Mouse (Mus musculus) urinary bladder, adult 2 months (tissue): ENCODE results near the gene Stam2. TPM values are rescaled to one million over a fixed set of nuclear protein-coding genes. Genes with fewer than 3 reads are reported as not detected.

ENCODE experiments used
- DNase-seq: peaks from one replicate; pipeline ENCODE4 v3.0.0; 2022; ENCODE audit warnings: low spot score
- polyA plus RNA-seq: library from polyadenylated mRNA; depleted of rRNA; stranded (reverse); fragments of >200 nt; gene quantifications from 2 replicates; pipeline ENCODE4 v1.2.3, GENCODE M21; 2012; rRNA removed

The Stam2 gene
- polyA plus RNA-seq, 1 experiment = 17.5 TPM

DNA sequence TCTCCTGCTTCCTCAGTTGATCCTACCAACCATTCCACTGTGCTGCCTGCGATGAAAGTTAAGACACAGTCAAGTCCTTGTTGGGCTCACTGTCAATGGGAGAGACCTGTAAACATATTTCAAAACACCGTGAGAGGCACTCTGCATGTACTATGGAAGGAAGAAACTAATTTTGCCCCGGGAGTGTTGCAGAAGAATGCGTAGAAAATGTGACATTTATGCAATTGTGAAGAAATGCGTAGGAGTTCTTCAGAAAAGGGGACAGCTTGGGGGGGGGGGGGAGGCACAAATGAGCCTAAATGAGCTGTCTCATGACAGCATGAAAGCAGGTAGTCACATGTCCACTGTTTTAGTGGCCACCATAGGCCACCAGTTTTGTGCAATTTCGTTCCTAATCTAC, 90.5 kb downstream of the Stam2 start:
- DNase-seq = no peak

DNA sequence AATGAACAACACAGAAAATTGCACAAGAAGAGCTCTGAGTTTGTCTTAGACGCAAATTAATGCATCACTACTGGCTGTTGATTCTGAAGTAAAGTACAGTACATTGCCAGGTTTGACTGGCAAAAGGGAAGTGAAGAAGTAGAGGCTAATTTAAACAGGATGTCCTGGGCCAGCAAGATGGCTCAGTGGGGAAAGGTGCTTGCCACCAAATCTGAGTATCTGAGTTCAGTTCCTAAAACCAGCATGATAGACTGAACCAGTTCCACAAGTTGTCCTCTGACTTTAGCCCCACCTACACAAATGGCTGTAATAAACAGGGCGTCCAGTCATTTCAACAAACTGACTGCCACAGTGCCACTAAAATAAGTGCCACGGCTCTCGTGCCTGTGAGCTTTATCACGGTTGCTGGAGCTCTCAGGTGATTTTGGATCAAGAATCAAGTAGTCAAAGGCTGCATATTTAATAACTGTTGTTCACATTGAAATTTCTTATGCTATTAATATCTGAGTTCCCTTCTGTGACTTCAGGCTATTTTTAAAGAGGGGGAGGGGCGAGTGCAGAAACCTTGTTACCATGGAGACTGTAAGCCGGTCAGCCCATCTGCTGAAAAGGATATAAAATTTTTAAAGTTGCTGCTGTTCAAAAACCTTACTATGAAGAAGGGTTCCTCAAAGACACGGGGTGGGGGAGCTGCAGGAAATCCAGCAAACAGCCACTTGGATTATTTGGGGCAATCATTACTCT, 94.7 kb downstream of the Stam2 start:
- DNase-seq = no peak

DNA sequence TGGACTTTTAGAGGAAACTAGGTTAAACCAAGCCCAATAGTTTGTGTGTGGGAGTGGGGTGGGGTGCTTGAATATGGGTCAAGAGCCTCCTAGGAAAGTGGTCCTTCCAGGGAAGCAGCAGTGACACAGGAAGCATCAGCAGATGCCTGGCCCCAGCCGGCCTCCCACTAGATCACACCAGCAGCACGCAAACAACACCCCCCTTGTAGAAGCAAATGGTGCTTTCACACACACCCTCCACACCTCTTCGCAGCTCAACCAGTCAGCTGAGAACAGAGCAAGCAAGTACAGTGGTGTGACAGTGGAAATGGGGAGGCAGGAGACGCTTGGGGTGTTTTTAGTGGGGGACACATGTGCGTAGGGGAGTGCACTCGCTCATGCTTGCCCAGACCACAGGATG, 98.4 kb downstream of the Stam2 start:
- no peak for DNase-seq

Other genes with a start within 250 kb of the Stam2 start
- 0.74 and 0.75 TPM in 2 replicates for gene Cacnb4, start 65.5 kb downstream of the Stam2 start, polyA plus RNA-seq
- gene Fmnl2, start 115.6 kb upstream of the Stam2 start, polyA plus RNA-seq = 17.9 and 21.4 TPM in 2 replicates